Mouse (Mus musculus) liver, embryonic 14.5 days (tissue): Measurements from ENCODE around the gene Gab2. TPM values are rescaled to one million over a fixed set of nuclear protein-coding genes. Genes with fewer than 3 reads are reported as not detected.

Experiments
- ATAC-seq: fragments of 200-750 bp; cut with Nextera tagmentation; 2 replicates; pipeline ENCODE4 v1.8.0; 2017; ENCODE audit warnings: moderate number of reproducible peaks, mild to moderate bottlenecking, moderate library complexity; ENCODE audit not compliant: insufficient read depth
- DNase-seq, 3 experiments: peaks; one replicate each; pipeline ENCODE4 v3.0.0-alpha.2; 2012 to 2013; ENCODE audit warnings: low read depth in 3 of 3, low spot score in 3 of 3
- H3K27ac ChIP-seq: fragments of 300-500 bp; sonication (generic); 2 replicates; pipeline ENCODE4 v1.5.1; 2014; ENCODE audit warnings: moderate library complexity, mild to moderate bottlenecking, control low read depth, inconsistent platforms
- H3K27me3 ChIP-seq: fragments of 300-500 bp; sonication (generic); 2 replicates; pipeline ENCODE4 v1.6.1; 2014; ENCODE audit warnings: mild to moderate bottlenecking, low read length, moderate library complexity; ENCODE audit not compliant: control insufficient read depth, insufficient read depth
- H3K36me3 ChIP-seq: fragments of 300-500 bp; sonication (generic); replicated peaks from 2 replicates; pipeline ENCODE4 v1.6.1; 2014; ENCODE audit warnings: low read depth; ENCODE audit not compliant: control insufficient read depth, insufficient read depth
- H3K4me1 ChIP-seq, 2 experiments: fragments of 200-500 bp in 1 of 2; fragments of 300-500 bp in 1 of 2; sonication (generic) in 1 of 2; replicated peaks; 2 replicates each; pipeline ENCODE4 v1.6.1; 2012 to 2014; ENCODE audit warnings: antibody characterized with exemption in 1 of 2, inconsistent platforms in 1 of 2, low read length in 1 of 2; ENCODE audit not compliant: control insufficient read depth in 2 of 2, insufficient read depth in 2 of 2
- H3K4me2 ChIP-seq: fragments of 300-500 bp; sonication (generic); 2 replicates; pipeline ENCODE4 v1.6.1; 2014; ENCODE audit warnings: low read depth, mild to moderate bottlenecking, control low read depth, moderate library complexity
- H3K4me3 ChIP-seq, 2 experiments: fragments of 200-500 bp in 1 of 2; fragments of 300-500 bp in 1 of 2; sonication (generic) in 1 of 2; 2 replicates each; pipeline ENCODE4 v1.5.1; 2012 to 2014; ENCODE audit warnings: low read depth in 2 of 2, low read length in 2 of 2, mild to moderate bottlenecking in 2 of 2, control low read depth in 1 of 2, inconsistent platforms in 1 of 2, moderate library complexity in 1 of 2; ENCODE audit not compliant: insufficient read depth in 1 of 2
- H3K9ac ChIP-seq: fragments of 300-500 bp; sonication (generic); replicated peaks from 2 replicates; pipeline ENCODE4 v1.6.1; 2014; ENCODE audit warnings: mild to moderate bottlenecking, control low read depth, moderate library complexity
- H3K9me3 ChIP-seq: fragments of 300-500 bp; sonication (generic); 2 replicates; pipeline ENCODE4 v1.6.1; 2016; ENCODE audit warnings: low read length, mixed read lengths; ENCODE audit not compliant: control insufficient read depth
- CTCF ChIP-seq: IDR thresholded peaks from 2 replicates; pipeline ENCODE4 v1.5.1; 2016; ENCODE audit warnings: antibody characterized with exemption, low read depth, control low read depth
- EP300 ChIP-seq: IDR thresholded peaks from 2 replicates; pipeline ENCODE4 v1.6.1; 2016; ENCODE audit warnings: antibody characterized with exemption, low read depth
- WGBS: fragments of 180-500 bp; shearing (Covaris S2); extraction: QIAGEN DNeasy Blood & Tissue Kit; methylation state at CpG from one replicate; pipeline ENCODE4 v1.1.7; 2014; ENCODE audit not compliant: insufficient replicate concordance; 5-methylcytosine and 5-hydroxymethylcytosine counted together
- polyA plus RNA-seq, 2 experiments: library from polyadenylated mRNA; depleted of rRNA in 1 of 2; stranded (reverse) in 1 of 2; unstranded in 1 of 2; fragments of >200 nt; fragmentation: Nextera tagmentation in 1 of 2; extraction: Ambion mirVana in 1 of 2; gene quantifications; 2 replicates each; pipeline versions ENCODE4 v1.2.1 to v1.2.3; 2012 to 2014

Gene Gab2
- polyA plus RNA-seq, 2 experiments, result 1.9 to 2.4 TPM

DNA sequence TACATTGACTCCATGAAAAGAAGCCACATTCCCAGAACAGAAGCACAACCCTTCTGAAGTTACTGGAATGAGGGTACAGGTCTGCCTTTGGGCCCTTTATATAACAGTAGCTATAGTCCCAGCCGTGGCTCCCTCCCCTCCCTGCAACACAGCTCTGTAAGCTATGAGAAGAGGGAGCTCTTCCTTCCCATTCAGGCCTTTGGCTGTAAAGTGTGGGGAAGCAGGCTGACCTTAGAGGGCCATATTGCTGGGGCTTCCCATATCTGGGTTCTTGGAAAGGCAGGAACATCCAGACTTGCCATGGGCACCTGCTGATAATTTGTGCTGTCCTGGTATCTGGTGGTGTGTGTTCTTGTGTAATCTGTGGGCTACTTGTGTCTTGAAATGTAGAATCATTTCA, 226.2 kb downstream of the Gab2 start:
- H3K4me2 ChIP-seq, result no peak overlapping the region
- no peaks in the 10 kb centered on the region for H3K4me1 ChIP-seq
- H3K27me3 ChIP-seq, result no peaks in the 10 kb centered on the region
- no peak overlapping the region for H3K9ac ChIP-seq
- no peak overlapping the region for H3K27ac ChIP-seq
- no peaks in the 10 kb centered on the region for H3K36me3 ChIP-seq
- H3K9me3 ChIP-seq, result no peaks in the 10 kb centered on the region
- TF ChIP-seq EP300 (no peak), CTCF (no peak)
- ATAC-seq (no peak), DNase-seq (no peak)
- H3K4me3 ChIP-seq, result no peak overlapping the region
- 60% methylated on average over 1 of the region's 1 CpGs for WGBS

DNA sequence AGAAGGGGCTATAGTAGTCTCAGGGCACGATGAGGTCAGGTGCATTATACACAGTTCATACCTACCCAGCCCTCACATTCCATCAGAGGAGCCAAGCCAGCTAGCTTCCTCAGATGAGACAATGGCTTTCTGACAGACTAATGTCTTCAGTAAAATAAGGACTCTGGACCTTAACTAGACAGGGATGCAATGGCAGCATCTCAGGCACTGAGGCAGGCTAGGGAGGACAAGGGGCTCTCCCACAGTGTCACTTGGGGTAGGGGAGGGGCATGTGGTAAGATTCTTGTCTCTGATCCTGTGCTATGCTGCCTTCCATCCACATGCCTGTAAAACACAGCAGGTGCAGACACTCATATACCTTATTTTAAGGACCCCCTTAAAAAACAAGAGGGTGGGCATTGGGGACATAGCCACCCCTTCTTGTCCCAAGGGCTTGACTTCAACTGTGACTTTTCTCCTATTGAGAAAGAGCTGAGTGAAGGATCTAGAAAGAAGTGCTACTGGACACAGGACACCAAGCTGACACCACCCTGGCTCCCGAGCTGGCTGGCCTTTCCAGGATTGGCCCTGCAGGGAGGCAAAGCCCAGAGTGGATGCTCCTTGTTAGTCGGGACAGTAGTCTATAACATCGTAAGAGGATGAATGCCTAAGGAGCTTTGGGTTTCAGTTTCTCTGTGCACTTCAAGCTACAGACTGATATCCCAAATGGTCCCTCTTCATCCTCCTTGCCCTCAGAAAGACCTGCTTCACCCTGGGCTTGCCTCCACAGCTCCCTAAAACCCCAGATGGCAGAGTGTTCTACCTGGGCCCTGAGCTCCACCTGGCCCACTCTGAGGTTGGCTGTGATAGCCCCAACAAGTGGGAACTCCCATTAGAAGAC, 228.3 kb downstream of the Gab2 start:
- no peaks in the 10 kb centered on the region for H3K4me1 ChIP-seq
- H3K9ac ChIP-seq, result no peak overlapping the region
- no peak overlapping the region for H3K4me3 ChIP-seq
- no peaks in the 10 kb centered on the region for H3K27me3 ChIP-seq
- DNase-seq, result no peak
- no peak for ATAC-seq
- no peak overlapping the region for H3K27ac ChIP-seq
- no peak for TF ChIP-seq CTCF
- no peak for TF ChIP-seq EP300
- no peak overlapping the region for H3K4me2 ChIP-seq
- no peaks in the 10 kb centered on the region for H3K36me3 ChIP-seq
- H3K9me3 ChIP-seq, result no peaks in the 10 kb centered on the region
- 77% methylated on average over 4 of the region's 4 CpGs for WGBS

DNA sequence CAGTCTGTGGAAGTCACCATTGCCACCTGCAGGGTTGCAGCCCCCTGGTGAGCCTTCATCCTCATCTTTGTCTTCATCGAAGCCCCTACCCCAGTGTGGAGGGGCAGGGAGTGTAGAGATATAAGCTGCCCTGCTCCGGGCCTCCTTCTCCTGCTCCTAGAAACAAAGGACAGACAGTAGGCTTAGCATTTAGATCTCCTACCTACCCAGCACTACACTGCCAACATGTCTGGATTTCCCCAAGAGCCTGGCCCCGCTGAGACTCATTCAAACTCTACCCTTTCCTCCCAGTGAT, 228.9 kb downstream of the Gab2 start:
- no peak for TF ChIP-seq EP300
- no peak for TF ChIP-seq CTCF
- WGBS, result 69% methylated on average over 3 of the region's 3 CpGs
- H3K27me3 ChIP-seq, result no peaks in the 10 kb centered on the region
- no peaks in the 10 kb centered on the region for H3K4me1 ChIP-seq
- H3K9me3 ChIP-seq, result no peaks in the 10 kb centered on the region
- DNase-seq (no peak), ATAC-seq (no peak)
- H3K4me3 ChIP-seq, result no peak overlapping the region
- H3K4me2 ChIP-seq, result no peak overlapping the region
- H3K36me3 ChIP-seq, result no peaks in the 10 kb centered on the region
- no peak overlapping the region for H3K27ac ChIP-seq
- H3K9ac ChIP-seq, result no peak overlapping the region

DNA sequence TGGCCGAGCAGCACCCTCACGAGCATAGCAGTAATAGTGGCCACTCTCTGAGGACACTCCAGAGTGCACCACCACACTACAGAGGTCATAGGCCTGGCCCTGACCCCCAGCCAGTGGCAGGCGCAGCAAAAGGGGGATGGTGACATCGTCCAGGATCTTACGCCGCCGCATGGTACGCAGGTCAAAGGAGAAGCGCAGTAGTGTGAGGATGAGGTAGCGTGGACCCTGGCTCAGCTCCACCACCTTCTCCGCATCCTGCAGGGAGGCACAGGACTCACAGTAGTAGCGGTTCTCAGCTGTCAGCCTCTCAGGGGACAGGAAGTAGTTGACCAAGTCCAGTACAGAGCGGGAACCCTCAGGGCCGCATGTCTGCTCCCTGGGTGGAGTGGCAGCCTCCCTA, 230.2 kb downstream of the Gab2 start:
- no peak overlapping the region for H3K4me2 ChIP-seq
- no peak overlapping the region for H3K27ac ChIP-seq
- H3K36me3 ChIP-seq, result no peaks in the 10 kb centered on the region
- no peaks in the 10 kb centered on the region for H3K27me3 ChIP-seq
- no peaks in the 10 kb centered on the region for H3K9me3 ChIP-seq
- no peak overlapping the region for H3K4me3 ChIP-seq
- H3K4me1 ChIP-seq, result no peaks in the 10 kb centered on the region
- DNase-seq (no peak), ATAC-seq (no peak)
- WGBS, result 83% methylated on average over 14 of the region's 14 CpGs
- TF ChIP-seq EP300, result no peak
- TF ChIP-seq CTCF, result no peak
- H3K9ac ChIP-seq, result no peak overlapping the region

DNA sequence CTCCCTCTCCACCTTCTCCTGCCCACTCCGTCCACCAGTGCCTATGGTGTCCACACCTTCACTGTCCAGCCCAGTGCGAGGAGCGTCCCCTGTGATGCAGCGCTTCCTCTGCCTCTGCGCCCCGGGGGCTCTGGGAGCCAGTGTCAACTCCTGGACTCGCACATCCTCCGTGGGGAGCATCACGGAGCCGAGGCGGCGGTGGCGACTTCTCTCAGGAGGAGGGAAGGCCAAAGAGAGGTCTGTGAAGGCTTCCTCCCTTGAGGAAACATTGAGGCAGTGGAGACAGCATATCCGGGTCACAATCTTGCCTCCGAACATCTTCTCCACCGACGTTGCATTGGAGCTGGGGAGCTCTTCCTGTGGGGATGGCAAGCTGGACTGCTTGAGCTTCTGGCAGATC, 230.8 kb downstream of the Gab2 start:
- Histone ChIP-seq H3K27ac (no peak overlapping the region), H3K9me3 (no peaks in the 10 kb centered on the region), H3K4me2 (no peak overlapping the region), H3K4me3 (no peak overlapping the region), H3K27me3 (no peaks in the 10 kb centered on the region), H3K4me1 (no peaks in the 10 kb centered on the region), H3K36me3 (no peaks in the 10 kb centered on the region), H3K9ac (no peak overlapping the region)
- DNase-seq (no peak), ATAC-seq (no peak)
- TF ChIP-seq CTCF (no peak), EP300 (no peak)
- 82% methylated on average over 17 of the region's 17 CpGs for WGBS
